Mouse (Mus musculus) brain, embryonic 14.5 days (tissue): ENCODE data around the gene Gspt1.
"Not testable (repeated sequence)": the region's sequence is repeated elsewhere in the genome, so short reads cannot be mapped to it uniquely, and the experiment has no call there.

ENCODE experiments used
- CTCF ChIP-seq: fragments of 200-500 bp; IDR thresholded peaks from 2 replicates; pipeline ENCODE4 v1.5.1; 2012; ENCODE audit warnings: inconsistent platforms, mild to moderate bottlenecking, moderate library complexity, borderline replicate concordance; ENCODE audit not compliant: insufficient read depth, insufficient read length; ENCODE audit errors: extremely low read depth
- POLR2A ChIP-seq: fragments of 200-500 bp; IDR thresholded peaks from 2 replicates; pipeline ENCODE4 v1.6.1; 2012; ENCODE audit warnings: mild to moderate bottlenecking, inconsistent platforms, borderline replicate concordance; ENCODE audit not compliant: poor library complexity, insufficient read depth, insufficient read length, severe bottlenecking; ENCODE audit errors: extremely low read depth

GRCm38 (mm10) chr16:11288873-11289272, 34.7 kb upstream of the Gspt1 start:
- not testable (repeated sequence) for TF ChIP-seq POLR2A, CTCF
